Mouse (Mus musculus): ENCODE measurements at regions not wholly inside any gene's neighbourhood (a gene's known extent, or its start where the extent isn't known, plus 50 kb on each side); places are given as distances from the start of the nearest gene placed in this dataset.

DNA sequence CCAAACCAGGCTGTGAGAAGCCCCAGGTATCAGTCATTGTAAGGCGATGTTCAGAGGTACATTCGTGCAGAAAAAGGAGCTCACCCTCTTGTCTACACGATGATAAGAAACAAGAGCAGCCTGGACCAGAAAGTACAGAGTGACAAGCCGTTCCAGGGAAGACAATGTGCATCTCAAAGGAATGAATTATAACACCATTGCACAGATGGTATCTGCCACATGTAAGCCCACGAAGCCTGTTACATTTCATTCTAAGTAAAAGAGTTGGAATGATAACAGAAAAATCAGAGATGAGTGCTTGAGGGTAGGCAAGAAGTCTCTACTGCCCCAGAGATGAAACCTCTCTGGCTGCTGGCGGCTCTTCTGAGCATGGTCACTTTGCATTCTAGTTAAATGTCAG, 159.3 kb upstream of the Rad23b start:
- TF ChIP-seq POLR2A (IDR thresholded peaks at IDR 0.05; ENCODE audit: borderline replicate concordance, extremely low read depth, insufficient read depth, insufficient read length, poor library complexity, severe bottlenecking) (no peak), CTCF (IDR thresholded peaks at IDR 0.05; ENCODE audit: borderline replicate concordance, extremely low read depth, insufficient read depth, insufficient read length) (no peak)
